Mouse (Mus musculus): Measurements from ENCODE around the gene Hs2st1. TPM values are rescaled to one million over a fixed set of nuclear protein-coding genes. Genes with fewer than 3 reads are reported as not detected.

The Hs2st1 gene
- polyA plus RNA-seq, 1 experiment from 2014 or later: 10.4 TPM

DNA sequence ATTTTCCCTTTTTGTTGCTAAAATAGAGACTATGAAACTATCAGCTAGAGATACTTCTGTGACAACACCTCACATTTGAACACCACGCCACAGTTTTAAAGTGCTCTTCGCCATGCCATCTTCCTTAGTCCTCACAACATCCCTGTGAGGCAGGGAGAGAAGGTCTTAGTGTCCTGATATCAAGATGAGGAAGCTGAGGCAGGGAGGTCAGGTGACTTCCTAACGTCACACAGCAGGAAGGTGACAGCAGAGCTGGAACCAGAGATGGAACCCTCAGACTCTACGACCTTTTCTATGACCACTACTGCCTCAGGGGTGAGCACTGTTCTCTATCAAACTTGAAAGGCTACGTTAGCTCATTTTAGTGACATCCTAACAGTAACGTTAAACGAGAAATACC is 136.9 kb downstream of the Hs2st1 start:
- ATAC-seq (replicated peaks; ENCODE audit: low FRiP score, low read depth) (no peak), DNase-seq (ENCODE audit: low spot score) (no peak)
- no peak for TF ChIP-seq CTCF (IDR thresholded peaks at IDR 0.05; ENCODE audit: low read depth)
- no peaks in the 10 kb centered on the region for H3K4me1 ChIP-seq (replicated peaks; ENCODE audit: insufficient read depth, low read length)
- H3K36me3 ChIP-seq (ENCODE audit: insufficient read depth, low read length): 0 out of 2 replicates have a peak, but pooled peaks cover 5% of the 10 kb centered on the region
- H3K27ac ChIP-seq: no peak overlapping the region
- no peaks in the 10 kb centered on the region for H3K27me3 ChIP-seq (ENCODE audit: insufficient read depth, low read length)
- no peak overlapping the region for H3K4me3 ChIP-seq (replicated peaks; ENCODE audit: low read depth, low read length)
- WGBS: 86% methylated on average over 7 of the region's 7 CpGs
- no peaks in the 10 kb centered on the region for H3K9me3 ChIP-seq (replicated peaks; ENCODE audit: low read length)
- H3K9ac ChIP-seq (ENCODE audit: low read depth, low read length): no peak overlapping the region
- no peak overlapping the region for H3K4me2 ChIP-seq (ENCODE audit: low read length)

DNA sequence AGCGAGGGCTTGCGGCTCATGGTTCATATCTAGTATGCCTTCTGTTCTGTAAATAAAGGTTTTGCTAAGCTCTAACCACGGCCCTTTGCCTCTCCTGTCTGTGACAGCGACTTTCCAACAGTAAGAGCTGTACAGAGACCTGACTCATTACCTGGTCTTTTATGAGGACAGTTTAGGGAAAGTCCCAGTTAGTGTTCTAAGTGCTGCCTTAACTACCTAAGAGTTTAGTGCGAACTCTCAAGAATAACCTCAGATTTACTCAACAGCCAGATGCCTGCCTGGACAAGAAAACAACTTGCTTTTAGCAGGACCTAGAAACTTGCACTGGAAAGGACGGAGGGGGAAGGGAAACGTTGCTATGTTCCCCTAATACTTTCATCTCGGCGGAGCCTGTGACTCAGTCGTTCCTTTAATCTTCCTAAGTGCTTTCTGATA is 137.8 kb downstream of the Hs2st1 start:
- H3K9ac ChIP-seq (ENCODE audit: low read depth, low read length): no peak overlapping the region
- no peak overlapping the region for H3K4me3 ChIP-seq (replicated peaks; ENCODE audit: low read depth, low read length)
- H3K4me2 ChIP-seq (ENCODE audit: low read length): no peak overlapping the region
- 64% methylated on average over 10 of the region's 10 CpGs for WGBS
- ATAC-seq (replicated peaks; ENCODE audit: low FRiP score, low read depth) (no peak), DNase-seq (ENCODE audit: low spot score) (no peak)
- no peak for TF ChIP-seq CTCF (IDR thresholded peaks at IDR 0.05; ENCODE audit: low read depth)
- H3K27ac ChIP-seq: no peak overlapping the region
- H3K36me3 ChIP-seq (ENCODE audit: insufficient read depth, low read length): 0 out of 2 replicates have a peak, but pooled peaks cover 5% of the 10 kb centered on the region
- no peaks in the 10 kb centered on the region for H3K9me3 ChIP-seq (replicated peaks; ENCODE audit: low read length)
- no peaks in the 10 kb centered on the region for H3K4me1 ChIP-seq (replicated peaks; ENCODE audit: insufficient read depth, low read length)
- H3K27me3 ChIP-seq (ENCODE audit: insufficient read depth, low read length): no peaks in the 10 kb centered on the region

DNA sequence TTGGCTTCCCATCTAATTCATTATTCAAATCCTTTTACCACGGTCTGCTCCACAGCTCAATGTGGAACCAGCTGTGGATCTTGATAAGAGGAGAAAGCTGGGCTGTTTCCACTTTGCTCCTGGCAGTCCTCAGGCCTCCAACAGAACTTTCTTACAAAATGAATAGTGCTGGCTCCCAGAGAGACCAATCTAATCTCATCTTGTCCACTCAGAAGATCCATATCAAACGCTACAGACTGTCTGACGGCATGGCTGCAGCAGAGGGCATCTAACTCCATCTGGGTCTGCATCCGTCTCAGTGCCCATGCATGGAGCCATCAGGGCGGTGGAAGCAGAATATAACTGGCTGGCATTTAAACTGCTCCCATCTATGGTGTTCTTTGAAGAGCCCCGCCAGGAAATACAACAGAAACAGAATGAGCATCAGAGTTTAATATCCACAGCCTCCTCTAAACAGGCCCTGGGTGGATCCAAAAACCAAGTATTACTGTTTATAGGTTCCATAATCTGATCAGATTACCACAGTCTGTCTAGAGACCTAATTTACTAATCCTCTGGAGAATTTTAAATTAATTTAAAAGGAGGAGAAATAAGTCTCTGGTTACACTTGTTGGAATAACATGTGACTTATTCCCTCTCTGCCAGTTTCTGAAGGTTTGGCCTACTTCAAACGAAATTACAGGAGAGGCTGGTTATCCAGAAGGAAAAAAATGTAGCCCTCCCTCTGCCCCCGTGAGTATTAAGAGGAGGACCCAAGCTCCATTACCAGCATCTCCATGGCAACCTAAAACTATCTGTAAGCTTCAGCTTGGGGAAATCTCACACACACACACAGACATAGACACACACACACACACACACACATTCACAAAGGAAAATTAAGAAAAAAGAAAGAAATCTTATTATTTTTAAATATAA is 141.2 kb downstream of the Hs2st1 start:
- Histone ChIP-seq H3K9me3 (replicated peaks; ENCODE audit: low read length) (no peaks in the 10 kb centered on the region), H3K4me1 (replicated peaks; ENCODE audit: insufficient read depth, low read length) (no peaks in the 10 kb centered on the region), H3K27me3 (ENCODE audit: insufficient read depth, low read length) (no peaks in the 10 kb centered on the region), H3K27ac (no peak overlapping the region), H3K9ac (ENCODE audit: low read depth, low read length) (no peak overlapping the region), H3K36me3 (ENCODE audit: insufficient read depth, low read length) (no peaks in the 10 kb centered on the region), H3K4me2 (ENCODE audit: low read length) (no peak overlapping the region), H3K4me3 (replicated peaks; ENCODE audit: low read depth, low read length) (no peak overlapping the region)
- ATAC-seq (replicated peaks; ENCODE audit: low FRiP score, low read depth) (no peak), DNase-seq (ENCODE audit: low spot score) (no peak)
- no peak for TF ChIP-seq CTCF (IDR thresholded peaks at IDR 0.05; ENCODE audit: low read depth)
- 74% methylated on average over 8 of the region's 8 CpGs for WGBS

DNA sequence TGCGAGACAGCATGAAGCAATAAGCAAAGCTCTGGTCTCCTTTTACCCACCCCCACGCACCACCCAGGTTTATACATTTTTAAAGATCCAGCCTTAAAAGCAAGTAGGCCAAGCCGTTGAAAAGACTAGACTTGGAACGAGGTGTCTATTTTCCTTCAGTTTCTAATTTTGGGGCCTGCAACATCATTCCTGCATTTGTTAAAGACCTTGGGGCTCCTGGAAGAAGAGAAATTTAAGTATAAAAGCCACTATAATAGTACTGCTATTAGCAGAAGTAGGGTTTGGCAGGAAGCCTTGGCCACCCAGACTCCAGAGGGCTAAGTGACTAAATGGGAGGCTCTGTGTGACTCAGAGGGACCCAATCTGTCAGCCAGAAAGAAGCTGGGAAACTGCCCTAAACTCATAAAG is 144.9 kb downstream of the Hs2st1 start:
- Histone ChIP-seq H3K9me3 (replicated peaks; ENCODE audit: low read length) (no peaks in the 10 kb centered on the region), H3K4me2 (ENCODE audit: low read length) (no peak overlapping the region), H3K4me1 (replicated peaks; ENCODE audit: insufficient read depth, low read length) (no peaks in the 10 kb centered on the region), H3K9ac (ENCODE audit: low read depth, low read length) (no peak overlapping the region), H3K36me3 (ENCODE audit: insufficient read depth, low read length) (no peaks in the 10 kb centered on the region), H3K27me3 (ENCODE audit: insufficient read depth, low read length) (no peaks in the 10 kb centered on the region), H3K27ac (no peak overlapping the region), H3K4me3 (replicated peaks; ENCODE audit: low read depth, low read length) (no peak overlapping the region)
- 85% methylated on average over 4 of the region's 4 CpGs for WGBS
- ATAC-seq (replicated peaks; ENCODE audit: low FRiP score, low read depth): no peak
- no peak for TF ChIP-seq CTCF (IDR thresholded peaks at IDR 0.05; ENCODE audit: low read depth)
- DNase-seq (ENCODE audit: low spot score): no peak

DNA sequence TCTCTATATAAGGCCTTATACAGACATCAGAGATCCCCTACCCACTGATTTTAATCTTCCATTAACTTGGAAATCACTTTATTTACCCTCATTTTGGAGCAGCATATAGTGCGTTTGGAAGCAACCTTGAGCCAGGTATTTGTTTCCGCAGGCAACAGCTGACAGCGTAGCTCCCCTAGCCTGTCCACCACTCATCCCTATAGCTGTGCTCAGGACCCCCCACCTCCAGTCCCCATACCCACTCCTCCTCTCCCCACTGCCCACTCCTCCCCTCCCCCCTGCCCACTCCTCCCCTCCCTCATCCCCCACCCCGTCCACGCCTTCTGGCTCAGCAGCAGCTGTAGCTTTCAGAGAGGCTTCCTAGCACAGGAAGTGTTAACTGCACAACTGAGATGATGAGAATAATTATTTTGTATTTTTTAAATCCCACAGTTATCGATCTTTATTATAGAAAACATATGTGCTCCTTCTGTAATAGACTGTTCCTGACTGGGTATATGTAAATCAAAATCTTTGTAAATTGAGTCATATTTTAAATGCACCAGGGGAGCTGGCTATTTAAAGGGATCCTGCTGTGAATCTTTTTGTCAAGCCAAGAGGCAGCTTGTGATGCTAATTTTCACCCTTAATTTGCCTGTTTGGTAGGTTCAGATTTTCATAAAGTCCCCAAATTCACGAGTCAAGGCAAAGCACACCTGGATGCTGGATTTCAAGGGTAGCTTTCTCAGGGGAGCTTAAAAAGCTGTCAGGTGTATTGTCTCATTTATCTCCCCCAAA is 148.4 kb downstream of the Hs2st1 start:
- Histone ChIP-seq H3K36me3 (ENCODE audit: insufficient read depth, low read length) (no peaks in the 10 kb centered on the region), H3K4me2 (ENCODE audit: low read length) (no peak overlapping the region), H3K4me3 (replicated peaks; ENCODE audit: low read depth, low read length) (no peak overlapping the region), H3K9me3 (replicated peaks; ENCODE audit: low read length) (no peaks in the 10 kb centered on the region), H3K9ac (ENCODE audit: low read depth, low read length) (no peak overlapping the region), H3K4me1 (replicated peaks; ENCODE audit: insufficient read depth, low read length) (no peaks in the 10 kb centered on the region), H3K27ac (no peak overlapping the region), H3K27me3 (ENCODE audit: insufficient read depth, low read length) (no peaks in the 10 kb centered on the region)
- no peak; the same call in 1 of the 2 replicates for ATAC-seq (replicated peaks; ENCODE audit: low FRiP score, low read depth)
- no peak for TF ChIP-seq CTCF (IDR thresholded peaks at IDR 0.05; ENCODE audit: low read depth)
- no peak for DNase-seq (ENCODE audit: low spot score)
- WGBS: 51% methylated on average over 7 of the region's 7 CpGs

DNA sequence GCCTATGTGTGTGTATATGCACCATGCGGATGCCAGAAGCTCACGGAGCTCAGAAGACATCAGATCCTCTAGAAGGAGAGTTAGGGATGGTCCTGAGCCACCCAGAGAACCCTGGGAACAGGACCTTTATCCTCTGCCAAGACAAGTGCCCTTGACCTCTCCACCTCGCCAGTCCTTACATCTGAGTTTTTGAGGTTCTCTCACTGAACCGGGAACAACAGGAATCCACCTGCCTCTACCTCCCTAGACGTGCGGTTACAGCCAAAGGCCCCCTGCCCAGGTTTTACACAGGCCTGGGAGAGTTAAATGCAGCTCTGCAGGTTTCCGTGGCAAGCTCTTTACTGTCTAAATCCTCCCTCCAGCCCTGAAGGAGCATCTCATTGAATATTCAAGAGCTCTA is 156.2 kb downstream of the Hs2st1 start:
- TF ChIP-seq CTCF (IDR thresholded peaks at IDR 0.05; ENCODE audit: low read depth): no peak
- WGBS: 77% methylated on average over 7 of the region's 7 CpGs
- no peaks in the 10 kb centered on the region for H3K9me3 ChIP-seq (replicated peaks; ENCODE audit: low read length)
- no peak overlapping the region for H3K9ac ChIP-seq (ENCODE audit: low read depth, low read length)
- no peak overlapping the region for H3K4me3 ChIP-seq (replicated peaks; ENCODE audit: low read depth, low read length)
- no peaks in the 10 kb centered on the region for H3K27me3 ChIP-seq (ENCODE audit: insufficient read depth, low read length)
- no peaks in the 10 kb centered on the region for H3K4me1 ChIP-seq (replicated peaks; ENCODE audit: insufficient read depth, low read length)
- H3K4me2 ChIP-seq (ENCODE audit: low read length): no peak overlapping the region
- no peak for ATAC-seq (replicated peaks; ENCODE audit: low FRiP score, low read depth)
- no peak for DNase-seq (ENCODE audit: low spot score)
- no peaks in the 10 kb centered on the region for H3K36me3 ChIP-seq (ENCODE audit: insufficient read depth, low read length)
- no peak overlapping the region for H3K27ac ChIP-seq

Measured in kidney, postnatal 0 days (tissue).